Mouse (Mus musculus) cerebellum, adult 9-10 months (tissue): ENCODE data around the gene Btbd9.

Source experiments
- DNase-seq: peaks from one replicate; pipeline ENCODE4 v3.0.0; 2022

Btbd9 gene

DNA sequence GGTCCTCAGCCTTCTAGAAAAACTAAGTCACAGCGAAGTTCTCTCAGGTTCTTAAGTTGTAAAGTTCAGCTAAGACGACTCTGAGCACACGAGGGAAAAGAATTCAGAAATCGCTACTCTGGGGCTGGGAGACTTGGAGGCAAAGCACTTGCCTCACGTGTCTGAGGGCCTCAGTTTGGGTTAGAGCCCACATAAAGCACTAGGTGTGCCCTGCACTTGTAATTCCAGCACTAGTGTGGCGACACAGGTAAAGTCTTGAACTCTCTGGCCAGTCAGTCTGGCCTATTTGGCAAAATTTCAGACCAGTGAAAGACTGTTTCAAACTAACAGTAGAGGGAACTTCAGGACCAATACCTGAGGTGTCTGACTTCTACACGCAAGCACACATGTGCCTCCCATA, 338.7 kb downstream of the Btbd9 start:
- no peak for DNase-seq

GRCm38 (mm10) chr17:30236611-30237010, 339.7 kb downstream of the Btbd9 start:
- DNase-seq, result no peak

- DNase-seq, result no peak
Measured at GRCm38 (mm10) chr17:30235380-30235779, 340.9 kb downstream of the Btbd9 start.

GRCm38 (mm10) chr17:30232698-30233097, 343.6 kb downstream of the Btbd9 start:
- DNase-seq, result no peak

DNA sequence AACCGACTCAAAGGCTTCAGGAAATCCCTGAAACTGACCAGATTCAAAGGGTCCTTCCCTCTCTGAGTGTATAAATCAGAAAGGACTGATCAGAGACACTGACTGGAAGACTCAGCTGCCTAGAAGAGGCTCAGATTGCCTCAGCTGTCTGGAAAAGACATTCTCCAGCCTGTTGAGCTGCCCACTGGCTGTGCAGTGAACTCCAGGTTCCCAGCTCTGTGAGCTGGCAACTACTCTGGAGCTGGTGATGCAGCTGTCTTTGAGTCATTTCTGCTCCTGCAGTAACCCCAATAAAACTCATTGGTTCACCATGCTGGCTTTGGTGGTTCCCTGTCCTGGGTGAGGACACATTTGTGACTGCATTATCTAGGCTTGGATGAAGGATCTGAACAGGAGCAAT, 344.8 kb downstream of the Btbd9 start:
- no peak for DNase-seq

DNA sequence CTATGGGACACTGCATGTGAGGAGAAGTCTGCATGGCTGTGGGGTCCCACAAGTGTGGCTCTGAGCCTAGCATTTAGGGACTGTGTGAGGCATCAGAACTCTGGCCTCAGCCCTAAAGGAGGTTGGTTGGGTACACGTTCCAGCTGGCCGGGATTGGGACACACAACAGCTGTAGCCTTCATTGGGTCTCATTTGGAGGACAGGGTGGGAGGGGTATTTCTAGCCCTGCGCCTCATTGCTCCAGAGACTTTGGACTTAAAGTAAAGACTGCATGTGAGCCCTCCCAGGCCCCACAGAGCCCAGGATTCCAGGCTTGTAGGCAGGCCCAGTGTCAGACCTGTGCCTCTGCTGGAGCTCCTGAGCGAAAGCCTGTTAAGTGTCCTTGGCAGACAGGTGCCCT, 345.9 kb downstream of the Btbd9 start:
- DNase-seq, result no peak

DNA sequence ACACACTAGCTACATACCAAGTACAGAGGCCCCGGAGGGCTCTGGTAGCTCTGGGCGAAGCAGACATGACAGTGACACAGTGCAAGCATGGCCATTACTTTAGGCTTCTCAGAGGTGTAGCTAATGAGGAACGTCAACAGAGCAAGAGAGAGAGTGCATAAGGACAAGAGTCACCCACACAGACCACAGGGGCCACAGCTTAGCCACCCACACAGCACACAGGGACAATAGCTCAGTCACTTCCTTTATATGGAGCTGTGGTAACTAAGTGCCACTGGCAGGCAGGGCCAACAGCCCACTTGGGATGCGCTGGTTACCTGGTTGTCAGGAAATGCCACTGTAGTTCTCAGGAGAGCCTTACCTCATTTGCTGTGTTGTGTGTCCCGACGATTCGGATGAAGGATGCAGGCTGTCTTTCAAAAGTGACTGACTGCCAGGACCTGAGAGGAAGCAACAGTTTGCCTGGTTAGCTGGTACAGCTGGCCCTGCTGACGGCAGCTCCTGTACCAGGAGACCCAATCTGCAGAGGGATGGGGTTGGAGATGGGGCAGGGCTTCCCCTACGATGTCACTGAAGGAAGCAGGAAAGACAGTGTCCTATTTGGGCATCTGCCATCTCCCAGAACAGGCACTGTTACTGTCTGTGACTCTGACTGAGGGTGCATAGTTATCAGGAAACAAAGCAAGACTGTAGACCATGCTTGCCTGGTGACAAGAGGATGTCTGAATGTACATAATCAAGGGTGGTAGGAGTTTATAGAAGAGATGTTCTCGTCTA, 347.7 kb downstream of the Btbd9 start:
- DNase-seq, result no peak

GRCm38 (mm10) chr17:30225030-30225740, 351.1 kb downstream of the Btbd9 start:
- DNase-seq, result no peak

DNA sequence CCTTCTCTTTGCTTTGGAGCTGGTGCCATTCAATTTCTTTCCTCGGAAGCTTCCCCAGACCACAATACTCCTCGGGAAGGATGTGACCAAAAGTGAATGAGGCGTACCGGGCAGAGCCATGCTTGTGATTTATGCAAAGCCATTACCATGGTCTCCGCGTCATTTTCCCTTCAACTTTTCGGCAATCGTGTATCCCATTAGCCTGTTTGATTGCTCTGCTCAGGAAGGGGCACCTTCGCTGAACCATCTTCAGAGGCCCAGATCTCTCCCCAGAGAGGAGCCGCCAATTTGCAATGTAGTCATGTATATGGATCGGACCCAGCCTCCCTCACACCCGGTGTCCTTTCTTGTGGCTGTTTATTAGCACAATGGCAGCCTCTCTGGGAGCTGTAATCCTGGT, 353.5 kb downstream of the Btbd9 start:
- no peak for DNase-seq

DNA sequence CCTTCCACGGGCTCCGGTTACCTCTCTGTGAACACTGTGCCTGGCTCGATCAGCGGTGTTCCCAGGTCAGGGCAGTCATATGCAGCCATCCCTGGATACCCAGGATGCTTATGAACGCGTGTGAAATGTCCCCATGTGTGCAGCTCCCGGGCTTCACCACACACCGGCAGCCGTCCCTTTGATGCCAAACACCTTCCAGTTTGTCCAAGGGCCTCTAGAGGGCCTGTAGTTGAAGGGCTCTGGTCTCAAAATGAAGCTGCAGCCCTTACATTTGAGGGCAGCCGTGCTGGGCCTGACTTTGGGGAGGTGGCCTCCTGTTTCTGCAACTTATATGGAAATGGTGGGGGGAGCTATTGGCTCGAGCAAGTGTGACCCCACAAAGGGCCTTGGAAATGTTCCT, 353.9 kb downstream of the Btbd9 start:
- DNase-seq, result no peak

- DNase-seq, result no peak
Measured at GRCm38 (mm10) chr17:30221677-30222076, 354.6 kb downstream of the Btbd9 start.

- no peak for DNase-seq
Measured at GRCm38 (mm10) chr17:30215741-30216140, 360.5 kb downstream of the Btbd9 start.

- no peak for DNase-seq
Measured at GRCm38 (mm10) chr17:30214393-30214792, 361.9 kb downstream of the Btbd9 start.

GRCm38 (mm10) chr17:30213371-30213770, 362.9 kb downstream of the Btbd9 start:
- no peak for DNase-seq

- no peak for DNase-seq
Measured at GRCm38 (mm10) chr17:30212647-30213046, 363.6 kb downstream of the Btbd9 start.

GRCm38 (mm10) chr17:30210936-30211335, 365.4 kb downstream of the Btbd9 start:
- peak; percentile 82 for DNase-seq

- DNase-seq, result peak; percentile 63
Measured at GRCm38 (mm10) chr17:30210262-30210661, 366.0 kb downstream of the Btbd9 start.

GRCm38 (mm10) chr17:30205062-30205825, 371.0 kb downstream of the Btbd9 start:
- DNase-seq, result no peak

GRCm38 (mm10) chr17:30200283-30200682, 376.0 kb downstream of the Btbd9 start:
- DNase-seq, result peak; percentile 48

DNA sequence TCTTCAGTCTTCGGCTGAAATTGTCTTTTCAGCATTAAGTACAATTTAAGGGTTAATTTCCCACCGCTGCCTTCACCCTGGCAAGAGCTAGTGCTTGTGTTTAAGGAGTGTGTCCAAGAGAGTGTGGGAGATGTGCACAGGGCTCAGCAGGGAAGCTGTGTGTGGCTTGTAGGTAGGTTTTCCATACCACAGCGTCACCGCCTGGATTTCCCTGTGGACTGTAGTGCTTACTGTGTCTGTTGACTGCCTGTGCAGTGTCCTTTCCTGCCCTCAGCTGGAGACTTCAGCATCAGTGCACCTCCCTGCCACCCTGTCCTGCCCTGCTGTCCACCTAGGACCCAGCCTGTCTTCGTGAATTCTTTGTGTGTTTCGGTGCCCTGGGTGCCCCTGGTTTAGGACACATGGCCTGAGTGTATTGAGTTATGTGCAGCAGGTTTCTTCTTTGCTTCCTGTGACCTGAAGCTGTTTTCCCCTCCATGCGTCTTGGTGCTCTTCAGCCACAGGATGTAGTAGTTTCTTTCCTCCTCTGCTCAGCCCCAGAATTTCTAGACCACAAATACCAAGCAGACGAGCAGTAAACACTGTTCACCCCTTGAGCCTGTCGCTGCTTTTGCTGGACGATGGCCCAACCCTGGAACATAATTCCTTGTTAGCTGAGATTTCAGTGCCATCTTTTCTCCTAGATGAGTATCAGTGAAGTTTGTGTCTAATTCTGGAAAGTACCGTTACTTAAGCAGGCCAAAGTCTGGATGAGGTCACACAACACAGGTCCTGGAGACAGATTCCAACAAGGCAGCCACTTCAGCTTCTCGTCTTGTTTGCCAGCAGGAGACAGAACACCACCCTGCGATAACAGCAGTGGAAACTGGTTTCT, 376.7 kb downstream of the Btbd9 start:
- no peak for DNase-seq

DNA sequence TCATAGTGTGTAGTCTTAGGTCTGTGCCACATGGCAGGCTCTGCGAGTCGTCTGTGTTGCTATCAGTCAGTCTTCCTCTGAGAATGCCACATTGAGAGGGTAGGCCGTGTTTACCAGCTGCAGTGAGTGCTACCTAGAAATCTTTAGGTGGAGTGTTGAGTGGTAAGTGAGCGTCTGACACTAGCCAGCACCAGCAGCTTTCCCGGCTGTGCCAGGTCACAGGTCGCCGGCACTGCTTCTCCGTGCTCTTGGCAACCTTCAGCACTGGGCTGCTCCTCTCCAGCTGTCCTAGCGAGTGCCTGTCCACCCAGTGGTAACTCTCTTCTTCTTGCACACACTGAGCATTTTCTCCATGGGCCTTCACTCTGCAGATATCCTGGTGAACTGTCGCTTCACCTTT, 377.9 kb downstream of the Btbd9 start:
- DNase-seq, result no peak

- no peak for DNase-seq
Measured at GRCm38 (mm10) chr17:30197280-30198030, 378.8 kb downstream of the Btbd9 start.
